Mouse (Mus musculus): Measurements from ENCODE around the gene Gm30302. TPM values are rescaled to one million over a fixed set of nuclear protein-coding genes. Genes with fewer than 3 reads are reported as not detected.
"Not testable (repeated sequence)": the region's sequence is repeated elsewhere in the genome, so short reads cannot be mapped to it uniquely, and the experiment has no call there.

Gm30302 gene
- total RNA-seq (2022): under 1 TPM; 0.11 to 0.90 (median 0.38) TPM

DNA sequence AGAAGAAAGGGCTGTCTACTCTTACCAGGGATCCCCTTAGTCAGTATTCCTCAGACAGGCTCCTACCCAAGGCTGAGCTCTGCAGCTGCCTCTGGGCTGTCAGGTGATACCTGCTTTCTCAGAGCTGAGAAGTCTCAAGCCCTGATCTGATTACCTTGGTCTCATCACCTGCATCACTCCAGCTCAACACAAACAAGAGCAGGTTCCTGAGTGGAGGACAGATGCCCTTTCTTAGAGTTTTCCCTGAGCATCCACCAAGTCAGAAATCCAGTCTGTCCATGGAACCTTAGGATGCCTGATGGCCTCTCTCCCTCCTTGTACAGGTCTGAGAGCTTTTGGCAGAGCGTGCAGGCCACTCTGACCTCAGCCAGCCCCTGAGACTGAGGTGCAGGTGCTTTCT lies at the start of gene Gm30302:
Gm30302 (minus strand) TSS at position 101 of the 400 bp plus-strand sequence.
- no peak for DNase-seq (ENCODE audit: low spot score)

GRCm38 (mm10) chr13:49846751-49847150 lies 48.0 kb upstream of the Gm30302 start:
- no peak for DNase-seq (ENCODE audit: low spot score)

GRCm38 (mm10) chr13:49846141-49846540 lies 47.3 kb upstream of the Gm30302 start:
- no peak for DNase-seq (ENCODE audit: low spot score)

GRCm38 (mm10) chr13:49845663-49846062 lies 46.9 kb upstream of the Gm30302 start:
- no peak for DNase-seq (ENCODE audit: low spot score)

GRCm38 (mm10) chr13:49844071-49844470 lies 45.3 kb upstream of the Gm30302 start:
- DNase-seq (ENCODE audit: low spot score): no peak

- no peak for DNase-seq (ENCODE audit: low spot score)
These were observed 42.4 kb upstream of the Gm30302 start for GRCm38 (mm10) chr13:49841186-49841585.

GRCm38 (mm10) chr13:49830355-49830754 lies 31.6 kb upstream of the Gm30302 start:
- no peak for DNase-seq (ENCODE audit: low spot score)

DNA sequence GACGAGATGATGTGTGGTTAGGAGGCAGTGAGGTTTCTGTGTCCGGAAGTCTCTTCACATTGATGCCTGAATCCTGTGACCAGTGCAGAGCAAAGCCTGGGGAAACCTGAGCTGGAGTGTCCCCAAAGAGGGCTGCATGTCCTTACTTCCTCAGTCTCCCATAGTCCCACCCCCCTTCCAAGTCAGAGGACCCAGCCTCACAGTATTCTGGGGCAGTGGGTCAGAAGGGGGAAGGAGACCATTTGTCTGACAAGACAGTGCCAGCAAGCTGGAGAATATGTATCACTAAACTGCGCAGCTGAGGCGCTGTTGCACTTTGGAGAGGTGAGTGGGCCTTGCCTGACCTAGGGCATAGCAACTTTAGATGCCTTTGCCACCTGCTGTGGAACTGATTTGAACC lies 26.5 kb upstream of the Gm30302 start:
- no peak for DNase-seq (ENCODE audit: low spot score)

- DNase-seq (ENCODE audit: low spot score): no peak
These were observed 16.2 kb upstream of the Gm30302 start for GRCm38 (mm10) chr13:49814958-49815357.

GRCm38 (mm10) chr13:49814420-49814819 lies 15.6 kb upstream of the Gm30302 start:
- DNase-seq (ENCODE audit: low spot score): no peak

- no peak for DNase-seq (ENCODE audit: low spot score)
These were observed 8.3 kb upstream of the Gm30302 start for GRCm38 (mm10) chr13:49807146-49807545.

DNA sequence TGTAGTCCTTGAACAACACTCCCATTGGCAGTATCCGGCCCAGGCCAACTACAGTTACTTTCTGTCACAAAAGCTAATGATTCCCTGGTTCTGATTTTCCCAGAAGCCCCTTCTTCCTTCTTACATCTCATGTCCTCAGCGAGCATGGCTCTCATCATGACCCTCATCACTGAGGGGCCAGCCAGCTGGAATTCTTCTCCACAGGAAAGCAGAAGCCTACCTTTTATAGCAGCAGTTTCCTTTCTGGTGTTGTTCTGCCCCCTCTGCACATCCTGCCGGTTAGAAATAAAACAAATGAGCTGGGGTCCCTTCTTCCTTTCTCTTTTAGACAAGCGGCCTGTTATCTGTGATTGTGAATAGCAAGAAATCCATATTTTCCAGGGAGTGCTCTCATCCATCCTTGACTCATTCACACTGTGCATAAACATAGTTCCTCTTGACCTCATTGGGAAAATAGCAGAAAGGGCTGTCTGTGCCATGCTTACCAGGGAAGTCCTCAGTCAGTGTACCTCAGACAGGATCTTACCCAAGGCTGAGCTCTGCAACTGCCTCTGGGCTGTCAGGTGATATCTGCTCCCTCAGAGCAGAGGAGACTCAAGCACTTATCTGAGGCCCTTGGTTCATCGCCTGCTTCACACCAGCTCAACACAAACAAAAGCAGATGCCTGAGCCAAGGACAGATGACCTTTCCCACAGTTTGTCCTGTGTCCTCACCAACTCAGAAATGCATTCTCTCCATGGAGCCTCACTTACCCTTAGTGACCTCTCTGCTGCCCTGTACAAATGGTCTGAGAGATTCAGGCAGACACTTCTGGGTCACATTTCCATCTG lies 10.0 kb downstream of the Gm30302 start:
- peak; percentile 1 for DNase-seq (ENCODE audit: low spot score)

- no peak for DNase-seq (ENCODE audit: low spot score)
These were observed 14.9 kb downstream of the Gm30302 start for GRCm38 (mm10) chr13:49783899-49784298.

- not testable (repeated sequence) for DNase-seq (ENCODE audit: low spot score)
These were observed 27.3 kb downstream of the Gm30302 start for GRCm38 (mm10) chr13:49771536-49771935.

DNA sequence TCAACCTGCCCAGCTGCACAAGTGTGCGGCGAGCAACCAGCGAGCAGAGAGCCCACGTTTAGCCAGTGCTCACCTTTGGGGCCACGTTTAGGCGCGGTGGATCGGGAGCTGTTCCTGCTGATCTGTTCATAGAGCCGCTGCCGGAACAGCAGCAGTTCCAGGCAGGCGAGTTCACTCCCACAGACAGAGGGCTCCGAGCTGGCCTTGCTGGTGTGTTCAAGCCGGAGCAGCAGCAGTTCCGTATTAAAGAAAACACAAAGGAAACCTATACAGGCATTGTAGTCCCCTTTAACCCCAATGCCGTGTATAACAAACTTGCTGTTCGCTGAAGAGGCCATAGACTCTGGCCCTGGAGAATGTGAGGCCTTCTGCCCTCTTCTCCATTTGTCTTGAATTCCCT lies 29.7 kb downstream of the Gm30302 start:
- DNase-seq (ENCODE audit: low spot score): no peak

DNA sequence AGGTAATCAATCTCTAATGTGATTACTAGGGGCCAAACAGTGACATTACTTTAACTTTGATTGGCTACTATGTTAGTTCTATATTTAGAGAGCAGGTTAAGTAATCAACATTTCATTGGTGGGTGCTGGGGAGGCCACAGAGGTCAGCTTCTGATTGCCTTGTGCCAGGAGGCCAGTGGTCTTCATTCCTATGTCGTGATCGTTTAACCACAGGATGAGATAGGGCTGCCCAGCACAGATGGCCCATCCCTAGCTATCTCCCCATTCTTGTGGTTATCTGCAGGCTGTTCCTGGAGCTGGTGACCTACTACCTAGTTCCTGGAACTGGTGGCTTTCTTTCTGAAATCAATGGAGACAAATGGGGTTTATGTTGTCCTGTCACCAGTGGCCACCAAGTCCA lies 30.8 kb downstream of the Gm30302 start:
- no peak for DNase-seq (ENCODE audit: low spot score)

- no peak for DNase-seq (ENCODE audit: low spot score)
These were observed 32.5 kb downstream of the Gm30302 start for GRCm38 (mm10) chr13:49766269-49766668.

DNA sequence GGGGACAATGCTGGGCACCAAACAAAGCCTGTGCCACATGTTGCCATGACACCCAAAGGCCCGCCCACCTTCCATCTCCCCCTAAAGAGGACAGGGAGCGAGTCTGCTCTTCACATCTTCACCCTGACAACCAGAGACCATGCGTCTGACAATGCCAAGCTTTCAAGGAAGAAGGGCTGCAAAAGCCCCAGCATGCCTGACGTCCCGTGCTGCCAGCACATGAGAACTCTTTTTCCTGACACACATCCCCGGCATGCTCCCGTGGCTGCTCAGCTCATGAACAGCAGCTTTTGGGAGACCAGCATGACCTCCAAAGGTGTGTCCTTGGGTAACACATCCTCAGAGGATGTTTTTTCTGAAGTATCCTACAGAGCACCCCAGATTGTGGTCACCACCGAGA lies 33.5 kb downstream of the Gm30302 start:
- no peak for DNase-seq (ENCODE audit: low spot score)

- DNase-seq (ENCODE audit: low spot score): no peak
These were observed 36.6 kb downstream of the Gm30302 start for GRCm38 (mm10) chr13:49762208-49762607.

DNA sequence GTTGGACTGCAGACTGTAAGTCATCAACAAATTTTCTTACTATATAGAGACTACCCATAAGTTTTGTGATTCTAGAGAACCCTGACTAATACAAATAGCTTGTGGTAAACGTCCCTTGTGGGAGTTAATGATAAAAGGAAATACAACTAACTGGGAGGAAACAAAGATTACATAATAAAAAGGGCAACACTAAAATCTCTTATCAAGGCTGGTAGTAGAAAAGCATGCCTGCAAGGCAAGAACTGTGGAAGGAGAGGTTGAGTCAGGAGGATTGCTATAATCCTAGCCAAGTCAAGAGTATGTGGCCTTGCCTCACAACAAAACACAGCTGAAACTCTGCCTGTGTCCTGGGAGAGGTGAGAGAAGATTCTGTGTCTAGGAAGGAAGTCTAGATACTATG lies 38.1 kb downstream of the Gm30302 start:
- no peak for DNase-seq (ENCODE audit: low spot score)

- no peak for DNase-seq (ENCODE audit: low spot score)
These were observed 40.8 kb downstream of the Gm30302 start for GRCm38 (mm10) chr13:49757966-49758365.

- no peak for DNase-seq (ENCODE audit: low spot score)
These were observed 42.2 kb downstream of the Gm30302 start for GRCm38 (mm10) chr13:49756591-49756990.

GRCm38 (mm10) chr13:49741285-49742040 lies 57.3 kb downstream of the Gm30302 start:
- no peak for DNase-seq (ENCODE audit: low spot score)
